Mouse (Mus musculus): ENCODE results near the gene Ino80e. TPM values are rescaled to one million over a fixed set of nuclear protein-coding genes. Genes with fewer than 3 reads are reported as not detected.

Ino80e gene
- polyA plus RNA-seq, 1 experiment from 2014 or later = 92.4 TPM

- H3K9ac ChIP-seq (replicated peaks; ENCODE audit: low read depth, low read length) = peak overlapping the region; percentile 56; the same call in 1 of the 2 replicates
- no peak for ATAC-seq (ENCODE audit: low read depth)
- H3K27me3 ChIP-seq (ENCODE audit: control insufficient read depth, insufficient read depth, low read length) = no peaks in the 10 kb centered on the region
- 63% methylated on average over 6 of the region's 6 CpGs for WGBS
- no peak overlapping the region for H3K27ac ChIP-seq (ENCODE audit: low read depth, low read length)
- H3K36me3 ChIP-seq (ENCODE audit: control insufficient read depth, insufficient read depth, low read length) = peaks cover 38% of the 10 kb centered on the region
- H3K4me1 ChIP-seq (ENCODE audit: control insufficient read depth, insufficient read depth, low read length) = peaks cover 18% of the 10 kb centered on the region
- H3K4me2 ChIP-seq (ENCODE audit: low read depth, low read length) = peak overlapping the region; percentile 61
- no peaks in the 10 kb centered on the region for H3K9me3 ChIP-seq (ENCODE audit: control insufficient read depth, low read length)
- no peak overlapping the region for H3K4me3 ChIP-seq (ENCODE audit: low read depth, low read length)
These were observed 1.6 kb upstream of the Ino80e start for GRCm38 (mm10) chr7:126863791-126864190.

GRCm38 (mm10) chr7:126861429-126862130, 597 bp downstream of the Ino80e start, which contains the start of gene Hirip3:
Hirip3 (plus strand) TSS chr7:126861972.
- Histone ChIP-seq H3K4me1 (ENCODE audit: control insufficient read depth, insufficient read depth, low read length) (peaks cover 18% of the 10 kb centered on the region), H3K36me3 (ENCODE audit: control insufficient read depth, insufficient read depth, low read length) (peaks cover 21% of the 10 kb centered on the region), H3K27ac (ENCODE audit: low read depth, low read length) (peak within 1 kb of the TSS; percentile 36), H3K27me3 (ENCODE audit: control insufficient read depth, insufficient read depth, low read length) (no peaks in the 10 kb centered on the region), H3K4me3 (ENCODE audit: low read depth, low read length) (peak within 1 kb of the TSS; percentile 38), H3K4me2 (ENCODE audit: low read depth, low read length) (peak within 1 kb of the TSS; percentile 61), H3K9ac (replicated peaks; ENCODE audit: low read depth, low read length) (peak within 1 kb of the TSS; percentile 56), H3K9me3 (ENCODE audit: control insufficient read depth, low read length) (no peaks in the 10 kb centered on the region)
- ATAC-seq (ENCODE audit: low read depth) = peak; percentile 93
- 3% methylated on average over 42 of the region's 42 CpGs for WGBS

- no peak for ATAC-seq (ENCODE audit: low read depth)
- WGBS = 78% methylated on average over 5 of the region's 5 CpGs
- H3K36me3 ChIP-seq (ENCODE audit: control insufficient read depth, insufficient read depth, low read length) = peaks cover 15% of the 10 kb centered on the region
- H3K4me1 ChIP-seq (ENCODE audit: control insufficient read depth, insufficient read depth, low read length) = peaks cover 18% of the 10 kb centered on the region
- no peak overlapping the region for H3K27ac ChIP-seq (ENCODE audit: low read depth, low read length)
- no peaks in the 10 kb centered on the region for H3K27me3 ChIP-seq (ENCODE audit: control insufficient read depth, insufficient read depth, low read length)
- H3K4me2 ChIP-seq (ENCODE audit: low read depth, low read length) = peak overlapping the region; percentile 61
- H3K9me3 ChIP-seq (ENCODE audit: control insufficient read depth, low read length) = no peaks in the 10 kb centered on the region
- peak overlapping the region; percentile 56; the same call in 1 of the 2 replicates for H3K9ac ChIP-seq (replicated peaks; ENCODE audit: low read depth, low read length)
- peak overlapping the region; percentile 38 for H3K4me3 ChIP-seq (ENCODE audit: low read depth, low read length)
These were observed 1.2 kb downstream of the Ino80e start for GRCm38 (mm10) chr7:126860987-126861386.

DNA sequence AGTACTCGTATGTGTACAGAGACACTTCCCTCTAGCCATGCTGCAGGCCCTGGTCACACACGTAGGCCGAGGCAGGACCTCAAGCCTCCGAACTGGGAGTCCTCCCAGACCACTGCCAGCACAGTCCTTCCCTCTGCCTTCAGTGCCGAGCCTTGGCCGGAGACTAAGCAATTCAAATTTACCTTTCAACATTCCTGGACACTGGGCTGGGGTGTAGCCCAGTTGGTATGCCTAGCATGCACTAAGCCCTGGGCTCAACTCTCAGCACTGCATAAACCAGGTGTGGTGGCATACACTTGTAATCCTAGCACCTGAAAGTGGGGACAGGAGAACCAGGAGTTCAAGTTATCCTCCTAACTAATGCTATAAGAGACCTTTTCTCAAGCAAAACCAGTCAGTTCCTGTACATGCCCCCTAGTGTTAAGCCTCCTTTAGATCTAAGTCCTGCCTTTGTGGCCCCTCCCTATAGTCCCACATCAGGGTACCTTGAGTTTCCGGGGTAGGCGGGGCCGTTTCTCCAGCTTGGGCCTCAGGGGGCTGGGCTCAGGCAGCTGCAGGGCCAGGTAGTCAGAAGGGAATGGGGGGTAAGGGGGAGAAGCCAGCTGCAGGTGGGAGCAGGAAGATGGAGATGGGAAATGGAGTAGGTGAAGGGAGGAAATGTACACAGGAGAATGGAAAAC, 5.3 kb downstream of the Ino80e start:
- H3K4me3 ChIP-seq (ENCODE audit: low read depth, low read length) = no peak overlapping the region
- H3K27ac ChIP-seq (ENCODE audit: low read depth, low read length) = no peak overlapping the region
- ATAC-seq (ENCODE audit: low read depth) = no peak
- peaks cover 7% of the 10 kb centered on the region; the same call in 1 of the 2 replicates for H3K4me1 ChIP-seq (ENCODE audit: control insufficient read depth, insufficient read depth, low read length)
- 73% methylated on average over 9 of the region's 9 CpGs for WGBS
- no peaks in the 10 kb centered on the region for H3K27me3 ChIP-seq (ENCODE audit: control insufficient read depth, insufficient read depth, low read length)
- peaks cover 18% of the 10 kb centered on the region for H3K36me3 ChIP-seq (ENCODE audit: control insufficient read depth, insufficient read depth, low read length)
- no peaks in the 10 kb centered on the region for H3K9me3 ChIP-seq (ENCODE audit: control insufficient read depth, low read length)
- H3K4me2 ChIP-seq (ENCODE audit: low read depth, low read length) = no peak overlapping the region
- H3K9ac ChIP-seq (replicated peaks; ENCODE audit: low read depth, low read length) = no peak overlapping the region

DNA sequence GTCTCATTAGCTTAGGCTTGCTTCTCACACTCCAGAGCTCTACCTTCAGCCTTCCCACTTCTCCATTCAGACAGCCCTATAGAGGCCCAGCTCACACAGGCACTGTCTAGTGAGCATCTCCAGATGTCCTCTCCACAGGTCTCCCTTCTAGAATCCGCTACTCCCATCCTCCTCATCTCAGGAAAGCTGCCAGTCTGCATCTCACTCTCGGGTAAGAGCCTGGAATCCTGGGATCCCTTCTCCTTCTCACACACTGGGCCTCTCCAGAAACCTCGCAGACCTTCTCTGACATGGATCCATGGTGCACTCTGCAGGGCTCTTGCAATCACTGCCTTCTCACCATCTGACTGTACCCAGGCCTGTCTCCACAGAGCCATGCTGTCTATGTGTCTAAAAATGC, 6.5 kb downstream of the Ino80e start:
- peaks cover 20% of the 10 kb centered on the region for H3K36me3 ChIP-seq (ENCODE audit: control insufficient read depth, insufficient read depth, low read length)
- H3K9me3 ChIP-seq (ENCODE audit: control insufficient read depth, low read length) = no peaks in the 10 kb centered on the region
- 84% methylated on average over 3 of the region's 3 CpGs for WGBS
- no peak overlapping the region for H3K4me2 ChIP-seq (ENCODE audit: low read depth, low read length)
- H3K4me3 ChIP-seq (ENCODE audit: low read depth, low read length) = no peak overlapping the region
- H3K9ac ChIP-seq (replicated peaks; ENCODE audit: low read depth, low read length) = no peak overlapping the region; the same call in 1 of the 2 replicates
- no peak for ATAC-seq (ENCODE audit: low read depth)
- H3K27ac ChIP-seq (ENCODE audit: low read depth, low read length) = no peak overlapping the region
- no peaks in the 10 kb centered on the region for H3K27me3 ChIP-seq (ENCODE audit: control insufficient read depth, insufficient read depth, low read length)
- no peaks in the 10 kb centered on the region; the same call in 1 of the 2 replicates for H3K4me1 ChIP-seq (ENCODE audit: control insufficient read depth, insufficient read depth, low read length)

- Histone ChIP-seq H3K4me2 (ENCODE audit: low read depth, low read length) (no peak overlapping the region), H3K9me3 (ENCODE audit: control insufficient read depth, low read length) (no peaks in the 10 kb centered on the region), H3K9ac (replicated peaks; ENCODE audit: low read depth, low read length) (no peak overlapping the region), H3K27ac (ENCODE audit: low read depth, low read length) (no peak overlapping the region), H3K4me3 (ENCODE audit: low read depth, low read length) (no peak overlapping the region), H3K36me3 (ENCODE audit: control insufficient read depth, insufficient read depth, low read length) (peaks cover 16% of the 10 kb centered on the region), H3K4me1 (ENCODE audit: control insufficient read depth, insufficient read depth, low read length) (peaks cover 5% of the 10 kb centered on the region; the same call in 1 of the 2 replicates), H3K27me3 (ENCODE audit: control insufficient read depth, insufficient read depth, low read length) (peaks cover 6% of the 10 kb centered on the region)
- no peak for ATAC-seq (ENCODE audit: low read depth)
- WGBS = 86% methylated on average over 5 of the region's 5 CpGs
These were observed 8.7 kb downstream of the Ino80e start for GRCm38 (mm10) chr7:126853454-126853853.

- no peak overlapping the region for H3K4me2 ChIP-seq (ENCODE audit: low read depth, low read length)
- no peak overlapping the region for H3K9ac ChIP-seq (replicated peaks; ENCODE audit: low read depth, low read length)
- H3K4me3 ChIP-seq (ENCODE audit: low read depth, low read length) = no peak overlapping the region
- WGBS = 46% methylated on average over 12 of the region's 12 CpGs
- no peaks in the 10 kb centered on the region for H3K9me3 ChIP-seq (ENCODE audit: control insufficient read depth, low read length)
- peaks cover 8% of the 10 kb centered on the region; the same call in 1 of the 2 replicates for H3K4me1 ChIP-seq (ENCODE audit: control insufficient read depth, insufficient read depth, low read length)
- no peak for ATAC-seq (ENCODE audit: low read depth)
- peaks cover 9% of the 10 kb centered on the region for H3K27me3 ChIP-seq (ENCODE audit: control insufficient read depth, insufficient read depth, low read length)
- peaks cover 16% of the 10 kb centered on the region for H3K36me3 ChIP-seq (ENCODE audit: control insufficient read depth, insufficient read depth, low read length)
- no peak overlapping the region for H3K27ac ChIP-seq (ENCODE audit: low read depth, low read length)
These were observed 11.0 kb downstream of the Ino80e start for GRCm38 (mm10) chr7:126851192-126851591.

DNA sequence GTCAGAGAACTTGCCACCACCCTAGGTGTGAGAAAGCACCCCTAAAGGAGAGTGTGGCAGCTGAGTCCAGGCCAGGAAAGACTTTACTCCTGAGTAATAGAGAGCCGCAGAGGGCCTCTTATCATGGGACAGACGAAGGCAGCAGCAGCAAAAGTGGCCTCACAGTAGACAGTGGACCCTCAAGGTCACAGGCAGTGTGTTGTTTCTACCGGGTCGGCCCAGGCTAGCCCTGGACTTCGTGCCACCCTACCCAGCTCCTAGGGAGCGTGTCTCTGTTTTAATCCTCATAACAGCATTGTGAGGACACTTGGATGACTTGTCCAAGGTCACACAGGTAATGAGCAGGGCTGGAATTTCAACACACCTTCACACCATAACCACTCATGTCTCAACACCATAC, 12.0 kb downstream of the Ino80e start:
- 93% methylated on average over 6 of the region's 6 CpGs for WGBS
- peaks cover 8% of the 10 kb centered on the region; the same call in 1 of the 2 replicates for H3K4me1 ChIP-seq (ENCODE audit: control insufficient read depth, insufficient read depth, low read length)
- H3K9ac ChIP-seq (replicated peaks; ENCODE audit: low read depth, low read length) = no peak overlapping the region
- H3K4me3 ChIP-seq (ENCODE audit: low read depth, low read length) = no peak overlapping the region
- ATAC-seq (ENCODE audit: low read depth) = no peak
- H3K4me2 ChIP-seq (ENCODE audit: low read depth, low read length) = no peak overlapping the region
- peaks cover 16% of the 10 kb centered on the region for H3K36me3 ChIP-seq (ENCODE audit: control insufficient read depth, insufficient read depth, low read length)
- no peak overlapping the region for H3K27ac ChIP-seq (ENCODE audit: low read depth, low read length)
- H3K27me3 ChIP-seq (ENCODE audit: control insufficient read depth, insufficient read depth, low read length) = peaks cover 9% of the 10 kb centered on the region
- H3K9me3 ChIP-seq (ENCODE audit: control insufficient read depth, low read length) = no peaks in the 10 kb centered on the region

DNA sequence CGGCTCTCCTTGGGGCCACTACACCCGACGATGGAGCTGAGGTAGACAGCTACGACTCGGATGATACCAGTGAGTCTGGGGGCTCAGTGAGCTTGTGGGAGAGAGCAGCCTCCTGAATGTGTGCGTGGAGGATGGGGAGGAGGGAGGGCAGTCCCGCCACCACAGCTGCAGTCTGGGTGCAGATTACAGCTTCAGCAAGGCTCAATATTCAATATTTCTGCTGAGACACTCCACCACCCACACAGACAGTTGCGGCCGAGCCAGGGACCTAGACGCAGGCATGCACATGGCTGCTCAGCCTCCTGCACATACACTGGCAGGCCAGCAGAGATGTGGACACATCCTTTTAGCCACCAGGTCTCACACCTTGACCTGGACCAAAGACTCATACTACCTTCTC, 13.4 kb downstream of the Ino80e start:
- peak; percentile 23; the same call in 1 of the 2 replicates for ATAC-seq (ENCODE audit: low read depth)
- H3K4me2 ChIP-seq (ENCODE audit: low read depth, low read length) = peak overlapping the region; percentile 99
- peaks cover 8% of the 10 kb centered on the region; the same call in 1 of the 2 replicates for H3K4me1 ChIP-seq (ENCODE audit: control insufficient read depth, insufficient read depth, low read length)
- no peaks in the 10 kb centered on the region for H3K9me3 ChIP-seq (ENCODE audit: control insufficient read depth, low read length)
- peaks cover 9% of the 10 kb centered on the region for H3K27me3 ChIP-seq (ENCODE audit: control insufficient read depth, insufficient read depth, low read length)
- H3K36me3 ChIP-seq (ENCODE audit: control insufficient read depth, insufficient read depth, low read length) = peaks cover 16% of the 10 kb centered on the region
- H3K27ac ChIP-seq (ENCODE audit: low read depth, low read length) = no peak overlapping the region
- peak overlapping the region; percentile 72; the same call in 1 of the 2 replicates for H3K9ac ChIP-seq (replicated peaks; ENCODE audit: low read depth, low read length)
- H3K4me3 ChIP-seq (ENCODE audit: low read depth, low read length) = peak overlapping the region; percentile 52
- WGBS = 27% methylated on average over 10 of the region's 10 CpGs

Measured in neural tube, embryonic 14.5 days (tissue).